Mouse (Mus musculus): Measurements from ENCODE around the gene Mpv17l.

DNA sequence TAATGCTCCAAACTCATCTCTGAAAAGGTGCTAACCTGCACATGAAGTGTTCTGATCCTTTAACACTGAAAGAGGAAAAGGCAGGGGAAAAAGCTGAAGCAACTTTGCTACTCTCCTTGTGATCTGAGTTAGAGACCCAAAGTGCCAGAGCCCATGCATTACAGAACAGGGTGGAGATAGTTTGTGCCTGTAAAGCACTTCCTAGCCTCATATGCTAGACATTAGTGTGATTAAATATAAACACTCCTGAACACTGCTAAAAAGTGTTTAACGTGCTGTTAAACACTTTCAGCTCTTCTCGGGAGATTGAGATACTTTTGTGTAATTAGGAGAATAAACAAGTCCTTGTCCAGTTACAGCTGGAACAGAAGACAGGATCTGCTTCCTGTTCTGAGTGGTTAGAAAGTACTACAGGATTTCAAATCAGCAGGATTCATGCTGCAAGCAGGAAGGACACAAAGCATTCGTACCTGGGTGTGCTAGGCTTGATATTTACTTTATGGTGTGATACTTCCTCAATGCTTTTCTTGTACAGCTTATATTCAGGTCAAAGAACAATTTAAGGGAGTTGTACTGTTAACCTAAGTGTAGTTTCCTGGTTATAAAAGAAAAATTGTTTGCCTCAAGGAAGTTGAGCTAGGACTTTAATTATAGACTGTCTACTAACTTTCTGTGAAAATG is 19.7 kb upstream of the Mpv17l start:
- TF ChIP-seq CTCF (conservative IDR thresholded peaks at IDR 0.05 in 1 of 2, IDR thresholded peaks at IDR 0.05 in 1 of 2; ENCODE audit: low read depth in 2 of 2, low read length in 2 of 2) (no peak), MXI1 (IDR thresholded peaks at IDR 0.05; ENCODE audit: low read depth, low read length) (no peak), MEF2A (IDR thresholded peaks at IDR 0.05; ENCODE audit: borderline replicate concordance, low read depth, low read length) (no peak), ZKSCAN1 (IDR thresholded peaks at IDR 0.05; ENCODE audit: borderline replicate concordance, low read depth, low read length) (no peak)

Data from CH12.LX (cell line).